Comparison of ENCODE assay signal across 9 mouse cellular contexts in genomic region chr19:38973666-38974065, GRCm38 (mm10). TPM values are rescaled to one million over a fixed set of nuclear protein-coding genes. Genes with fewer than 3 reads are reported as not detected.
DNase-seq lines count a peak whose midpoint lies in the region; ATAC-seq and TF ChIP-seq lines count a peak whose summit lies in the region.
"Had no signal": no experiment of that assay in that cellular context is flagged by ENCODE, and none has a peak within 500 bp of the region (broad histone marks: within the 10 kb centered on the region; RNA-seq: fewer than 3 reads in every experiment).

No protein-coding gene starts in this region.

- H3K27me3 ChIP-seq in hindbrain, embryonic 12.5 days, result no peaks in the 10 kb centered on the region
- no peaks in the 10 kb centered on the region for H3K27me3 ChIP-seq in hindbrain, postnatal 0 days (ENCODE audit: insufficient read depth, low read length)

- 0 out of 2 replicates have a peak, but pooled peaks have one; percentile 35 for ATAC-seq in hindbrain, embryonic 12.5 days (ENCODE audit: low FRiP score)
- ATAC-seq in hindbrain, postnatal 0 days, result no peak

- H3K4me3 ChIP-seq in hindbrain, embryonic 12.5 days, result no peak overlapping the region
- H3K4me3 ChIP-seq in hindbrain, postnatal 0 days (ENCODE audit: low read length), result no peak overlapping the region
- H3K4me3 ChIP-seq: heart, adult 2 months had no signal

- no peak overlapping the region for H3K27ac ChIP-seq in hindbrain, embryonic 12.5 days
- no peak overlapping the region for H3K27ac ChIP-seq in hindbrain, postnatal 0 days
- H3K27ac ChIP-seq: heart, adult 2 months had no signal

- H3K36me3 ChIP-seq in hindbrain, embryonic 12.5 days, result peaks cover 7% of the 10 kb centered on the region; the same call in 1 of the 2 replicates
- H3K36me3 ChIP-seq in hindbrain, postnatal 0 days (ENCODE audit: insufficient read depth, low read length), result no peaks in the 10 kb centered on the region

- H3K4me1 ChIP-seq in hindbrain, embryonic 12.5 days, result no peaks in the 10 kb centered on the region
- no peaks in the 10 kb centered on the region for H3K4me1 ChIP-seq in hindbrain, postnatal 0 days (ENCODE audit: insufficient read depth, low read length)

- H3K9me3 ChIP-seq in hindbrain, embryonic 12.5 days (replicated peaks), result no peaks in the 10 kb centered on the region
- no peaks in the 10 kb centered on the region for H3K9me3 ChIP-seq in hindbrain, postnatal 0 days (ENCODE audit: low read length)

- no peak overlapping the region for H3K4me2 ChIP-seq in hindbrain, embryonic 12.5 days (replicated peaks)
- no peak overlapping the region for H3K4me2 ChIP-seq in hindbrain, postnatal 0 days (ENCODE audit: low read depth, low read length)

- 67% methylated on average over 7 of the region's 7 CpGs for WGBS in hindbrain, embryonic 12.5 days
- 46% methylated on average over 7 of the region's 7 CpGs for WGBS in hindbrain, postnatal 0 days

- TF ChIP-seq CTCF in hindbrain, postnatal 0 days (IDR thresholded peaks at IDR 0.05; ENCODE audit: low read depth), result no peak

- no peak overlapping the region for H3K9ac ChIP-seq in hindbrain, embryonic 12.5 days
- H3K9ac ChIP-seq in hindbrain, postnatal 0 days (replicated peaks; ENCODE audit: low read length), result no peak overlapping the region

- no peak for DNase-seq in hindbrain, postnatal 0 days (ENCODE audit: low spot score)
- DNase-seq in right cerebral cortex, adult 2 months (ENCODE audit: low spot score in 2 of 2), result peak; percentile 5 to 18
- no peak for DNase-seq in right cerebral cortex, adult 18-20 months
- peak; percentile 20 for DNase-seq in c-Kit-positive CD71-negative TER-119-negative erythroid progenitor cells, embryonic 14.5 days (ENCODE audit: low read depth)
- peak; percentile 2 for DNase-seq in yolk sac, embryonic 10.5 days (ENCODE audit: low spot score)
- DNase-seq in embryo, embryonic 10.5 days (ENCODE audit: low spot score), result no peak
- DNase-seq in embryo, embryonic 10 days (ENCODE audit: low spot score), result no peak
- DNase-seq: heart, adult 2 months had no signal

RNA-seq across cellular contexts. Expression of gene Cyp2c55, which starts 33.2 kb away (rescaled TPM):
- polyA plus RNA-seq in hindbrain, embryonic 12.5 days (2016; fragmentation: Nextera tagmentation; extraction: Ambion mirVana), result not detected in 2 replicates
- not detected in 2 replicates for total RNA-seq in hindbrain, postnatal 0 days (2014; rRNA removed)
- 0.14 TPM in 1 of 2 replicates, not detected in the other for polyA plus RNA-seq in hindbrain, postnatal 0 days (2015; fragmentation: Nextera tagmentation; extraction: Ambion mirVana)
- total RNA-seq: heart, adult 2 months had no signal
- polyA plus RNA-seq: heart, adult 2 months had no signal

RNA-seq across cellular contexts. Expression of gene Hells, which starts 43.0 kb away (rescaled TPM):
- 40.9 and 45.7 TPM in 2 replicates for polyA plus RNA-seq in hindbrain, embryonic 12.5 days (2016; fragmentation: Nextera tagmentation; extraction: Ambion mirVana)
- 6.4 and 7.8 TPM in 2 replicates for total RNA-seq in hindbrain, postnatal 0 days (2014; rRNA removed)
- 7.0 and 7.2 TPM in 2 replicates for polyA plus RNA-seq in hindbrain, postnatal 0 days (2015; fragmentation: Nextera tagmentation; extraction: Ambion mirVana)

Comparison
In these comparisons a context has a peak if more than half of its experiments do, and no peak if none do; other contexts are left out.
1. DNase-seq: peak in right cerebral cortex, adult 2 months (2 of 2), c-Kit-positive CD71-negative TER-119-negative erythroid progenitor cells, embryonic 14.5 days (single experiment) and yolk sac, embryonic 10.5 days (single experiment); none in hindbrain, postnatal 0 days (single experiment), right cerebral cortex, adult 18-20 months (single experiment), embryo, embryonic 10.5 days (single experiment) and embryo, embryonic 10 days (single experiment).